Mouse (Mus musculus): ENCODE data around the gene 4430402I18Rik.

GRCm38 (mm10) chr19:28963513-28963841 lies 4.1 kb downstream of the 4430402I18Rik start:
- no peak for TF ChIP-seq CTCF (IDR thresholded peaks at IDR 0.05; ENCODE audit: extremely low read depth, insufficient read depth, low read length)
- no peak for TF ChIP-seq POLR2A (IDR thresholded peaks at IDR 0.05; ENCODE audit: extremely low read depth, insufficient read depth, low read length)
